Mouse (Mus musculus): ENCODE measurements at regions not wholly inside any gene's neighbourhood (a gene's known extent, or its start where the extent isn't known, plus 50 kb on each side); places are given as distances from the start of the nearest gene placed in this dataset.

- TF ChIP-seq CTCF (IDR thresholded peaks at IDR 0.05; ENCODE audit: low read depth, low read length), result no peak
- no peak for TF ChIP-seq GATA1 (IDR thresholded peaks at IDR 0.05; ENCODE audit: borderline replicate concordance, low read length)
Measured at GRCm38 (mm10) chr2:74032177-74033021, 121.3 kb upstream of the Atp5g3 start.
